Mouse (Mus musculus) olfactory bulb, adult 2 months (tissue): Measurements from ENCODE around the gene Calm5. TPM values are rescaled to one million over a fixed set of nuclear protein-coding genes. Genes with fewer than 3 reads are reported as not detected.

Experiments used
- H3K27ac ChIP-seq: fragments of 200-500 bp; 2 replicates; pipeline ENCODE4 v1.5.1; 2012; ENCODE audit warnings: low read depth, low read length; ENCODE audit not compliant: insufficient read depth
- H3K4me1 ChIP-seq: fragments of 200-500 bp; 2 replicates; pipeline ENCODE4 v1.6.1; 2012; ENCODE audit warnings: low read length; ENCODE audit not compliant: control insufficient read depth, insufficient read depth
- H3K4me3 ChIP-seq: fragments of 200-500 bp; 2 replicates; pipeline ENCODE4 v1.5.1; 2012; ENCODE audit warnings: mild to moderate bottlenecking, low read depth, low read length, moderate library complexity; ENCODE audit not compliant: insufficient read depth
- CTCF ChIP-seq: fragments of 200-500 bp; IDR thresholded peaks from 2 replicates; pipeline ENCODE4 v1.5.1; 2012; ENCODE audit warnings: low read depth, mild to moderate bottlenecking, low read length, moderate library complexity; ENCODE audit not compliant: insufficient read depth
- POLR2A ChIP-seq: fragments of 200-500 bp; IDR thresholded peaks from 2 replicates; pipeline ENCODE4 v1.6.1; 2012; ENCODE audit warnings: mild to moderate bottlenecking, low read depth, low read length, moderate library complexity; ENCODE audit not compliant: insufficient read depth
- WGBS: fragments of 180-500 bp; shearing (Covaris S2); methylation state at CpG from one replicate; pipeline ENCODE4 v1.1.7; 2018; 5-methylcytosine and 5-hydroxymethylcytosine counted together
- polyA plus RNA-seq: library from polyadenylated mRNA; stranded (reverse); fragments of >200 nt; gene quantifications from 2 replicates; pipeline ENCODE4 v1.2.4, GENCODE M21; 2012; ENCODE audit warnings: low replicate concordance; ENCODE audit not compliant: missing spikeins, insufficient read depth, insufficient read length

Gene Calm5
- polyA plus RNA-seq, 1 experiment = not detected

GRCm38 (mm10) chr13:3899301-3899700 is 45.3 kb downstream of the Calm5 start:
- Histone ChIP-seq H3K4me3 (no peak overlapping the region), H3K4me1 (no peaks in the 10 kb centered on the region), H3K27ac (no peak overlapping the region)
- 91% methylated on average over 9 of the region's 9 CpGs for WGBS
- TF ChIP-seq POLR2A (no peak), CTCF (no peak)

Other genes starting within 250 kb of the Calm5 start
- gene Fam208b, start 243.1 kb upstream of the Calm5 start, polyA plus RNA-seq = 115 TPM in 1 of 2 replicates, not detected in the other
- gene Asb13, start 220.1 kb upstream of the Calm5 start, polyA plus RNA-seq = not detected in 2 replicates
- gene Calml3, start 49.9 kb upstream of the Calm5 start, polyA plus RNA-seq = not detected in 2 replicates
- not detected in 2 replicates for gene Calm4, start 16.4 kb upstream of the Calm5 start, polyA plus RNA-seq
- gene Net1, start 64.0 kb downstream of the Calm5 start, polyA plus RNA-seq = not detected in 2 replicates
- not detected in 2 replicates for gene Tubal3, start 64.1 kb downstream of the Calm5 start, polyA plus RNA-seq
- not detected in 2 replicates for gene Ucn3, start 91.2 kb downstream of the Calm5 start, polyA plus RNA-seq
- not detected in 2 replicates for gene Akr1c14, start 194.8 kb downstream of the Calm5 start, polyA plus RNA-seq